Mouse (Mus musculus) adrenal gland, postnatal 14 days (tissue): ENCODE data around the gene Kcnk13. TPM values are rescaled to one million over a fixed set of nuclear protein-coding genes. Genes with fewer than 3 reads are reported as not detected.

ENCODE experiments used
- DNase-seq: peaks from one replicate; pipeline ENCODE4 v3.0.0; 2021; ENCODE audit warnings: mixed read lengths
- microRNA-seq, 2 experiments: library from miRNA; unstranded; fragments of <30 nt; microRNA quantifications; one replicate each; pipeline ENCODE4 v1.2.0; 2021
- total RNA-seq: library from RNA; stranded (reverse); gene quantifications from 2 replicates; pipeline ENCODE4 v1.2.3, GENCODE M21; 2021

Kcnk13 gene
- total RNA-seq, 1 experiment from 2014 or later = 1.0 TPM

DNA sequence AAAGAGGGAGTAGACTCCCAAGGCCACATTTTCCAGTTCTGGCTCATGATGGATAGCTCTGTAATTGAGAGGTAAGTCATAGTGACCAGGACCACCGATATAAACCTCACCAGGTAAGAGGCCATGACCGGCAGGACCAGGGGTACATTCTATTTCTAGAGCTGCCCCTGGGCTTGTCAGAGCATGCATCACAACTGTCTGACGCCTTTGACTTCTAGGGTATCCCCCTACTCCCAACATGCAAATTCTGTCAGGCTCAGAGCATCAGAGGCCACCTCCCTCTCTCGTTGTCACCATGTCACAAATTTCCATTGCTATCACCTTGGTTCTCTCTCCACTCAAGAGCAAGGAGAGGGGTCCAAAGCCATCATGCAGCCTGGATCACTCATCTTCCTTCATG lies 126.5 kb downstream of the Kcnk13 start:
- DNase-seq = no peak

DNA sequence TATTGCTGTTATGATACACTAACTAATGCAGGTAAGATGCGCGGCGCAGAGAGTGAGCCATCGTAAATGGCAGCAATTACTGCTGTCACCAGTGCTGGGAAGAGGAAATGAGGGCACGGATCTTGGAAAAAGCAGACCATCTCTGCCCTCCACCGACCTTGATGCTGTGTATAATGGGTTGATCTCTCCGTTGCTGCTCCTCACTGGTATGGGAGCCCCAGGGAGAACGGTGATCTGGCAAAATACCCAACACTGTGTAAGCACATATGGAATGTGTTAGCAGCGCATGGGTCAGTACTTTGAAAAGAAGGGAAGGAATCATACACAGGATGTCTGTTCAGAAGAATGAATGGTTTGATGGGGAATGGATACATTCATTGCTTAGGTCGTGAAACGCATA lies 128.7 kb downstream of the Kcnk13 start:
- DNase-seq = no peak

DNA sequence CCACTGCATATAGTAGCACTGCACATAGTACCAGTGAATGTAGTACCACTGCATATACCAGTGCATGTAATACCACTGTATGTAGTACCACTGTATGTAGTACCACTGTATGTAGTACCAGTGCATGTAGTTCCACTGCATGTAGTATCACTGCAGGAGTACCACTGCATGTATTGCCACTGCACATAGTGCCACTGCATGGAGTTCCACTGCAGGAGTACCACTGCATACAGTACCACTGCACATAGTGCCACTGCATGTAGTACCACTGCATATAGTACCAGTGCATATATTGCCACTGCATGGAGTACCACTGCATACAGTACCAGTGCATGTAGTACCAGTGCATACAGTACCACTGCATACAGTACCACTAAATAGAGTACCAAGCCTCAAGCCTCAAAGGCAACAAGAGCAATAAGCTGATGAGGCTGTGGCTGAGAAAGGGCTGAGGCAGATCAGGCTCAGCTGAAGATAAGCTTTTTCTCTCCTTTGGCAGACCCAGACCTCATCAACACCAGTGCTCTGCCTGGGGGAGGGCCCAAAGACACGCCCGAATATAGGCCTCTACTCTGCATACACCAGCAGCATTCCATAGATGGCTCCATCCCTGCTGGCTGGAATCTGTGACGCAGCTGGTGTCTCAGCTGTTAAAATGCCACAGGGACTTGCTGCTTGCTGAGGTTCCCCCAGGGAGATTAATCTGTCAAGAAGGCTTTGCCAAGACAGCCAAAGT lies 135.8 kb downstream of the Kcnk13 start:
- no peak for DNase-seq

DNA sequence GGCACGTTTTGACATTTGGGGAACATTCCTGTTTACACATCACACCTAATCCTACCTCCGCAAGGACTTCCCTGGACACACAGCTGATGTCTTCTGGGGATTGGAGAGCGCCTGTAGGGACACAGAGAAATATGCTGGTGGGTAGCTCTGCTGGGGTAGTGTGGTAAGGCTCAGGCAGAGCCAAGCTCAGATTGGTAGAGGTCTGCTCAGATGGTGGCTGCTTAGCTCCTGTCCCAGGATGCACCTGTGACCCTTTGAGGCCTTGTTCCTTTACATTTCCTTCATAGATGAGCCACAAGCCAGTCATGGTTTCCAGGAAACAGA lies 136.4 kb downstream of the Kcnk13 start:
- no peak for DNase-seq

DNA sequence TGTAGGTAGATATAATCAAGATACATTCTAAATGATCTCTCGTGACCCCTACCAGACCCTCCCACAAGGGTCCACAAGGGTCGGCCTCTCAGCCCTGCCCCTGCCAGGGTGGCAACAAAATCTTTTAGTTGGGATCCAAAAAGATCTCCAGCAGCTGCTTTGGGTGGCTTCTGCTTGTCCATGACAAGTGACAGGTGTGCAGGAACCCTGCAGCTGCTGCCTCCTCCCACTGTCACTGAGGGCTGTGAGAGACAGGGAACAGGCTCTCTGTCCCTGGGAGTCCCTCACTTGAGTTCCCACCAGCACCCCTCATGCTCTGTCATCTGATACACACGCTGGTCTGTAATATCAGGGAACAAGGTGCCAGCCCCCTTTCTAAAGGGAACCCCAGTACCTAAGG lies 137.4 kb downstream of the Kcnk13 start:
- no peak for DNase-seq

DNA sequence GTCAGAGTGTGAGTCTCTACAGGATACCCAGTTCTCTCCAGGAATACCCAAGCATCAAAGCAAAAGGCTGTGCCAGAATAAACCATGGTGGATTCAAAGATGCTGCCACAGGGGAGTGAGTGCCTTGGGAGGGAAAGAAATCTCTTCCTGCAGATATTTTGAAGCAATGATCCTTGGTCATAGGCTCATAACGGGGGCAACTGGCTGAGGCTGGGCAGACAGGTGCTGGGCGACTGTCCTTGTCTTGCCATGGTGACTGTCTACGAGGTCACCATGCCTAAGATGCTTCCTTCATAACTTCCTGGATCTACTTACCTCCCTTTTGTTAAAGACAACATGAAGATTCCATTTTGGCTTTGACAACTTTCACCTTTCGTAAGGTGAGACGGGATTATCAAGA lies 140.2 kb downstream of the Kcnk13 start:
- no peak for DNase-seq

DNA sequence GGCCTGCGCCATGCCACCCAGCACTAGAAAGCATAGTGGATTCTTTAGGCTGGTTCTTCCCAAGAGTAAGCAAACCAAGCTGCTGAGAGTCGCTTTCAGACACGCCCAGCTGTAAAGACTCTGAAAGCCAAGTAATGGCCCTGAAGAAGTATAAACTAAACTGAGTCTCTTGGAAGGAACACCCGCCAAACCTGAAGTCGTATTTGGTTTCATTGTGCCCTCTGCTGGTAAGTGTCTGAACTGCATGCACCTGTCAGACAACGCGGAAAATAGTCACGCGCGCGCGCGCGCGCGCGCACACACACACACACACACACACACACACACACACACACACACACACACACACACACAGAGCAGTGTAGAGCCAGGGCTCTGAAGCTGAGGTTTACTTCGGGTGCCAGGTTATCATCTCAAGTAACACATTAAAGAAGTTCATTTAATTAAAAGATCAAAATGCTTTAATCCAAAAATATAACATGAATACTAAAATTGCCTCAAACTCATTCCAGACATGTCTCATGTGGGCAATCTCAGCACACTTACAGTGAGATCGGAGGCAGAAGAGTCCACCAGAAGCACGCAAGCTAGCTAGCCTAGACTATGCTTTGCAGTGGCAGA lies 142.1 kb downstream of the Kcnk13 start:
- peak; percentile 80 for DNase-seq

DNA sequence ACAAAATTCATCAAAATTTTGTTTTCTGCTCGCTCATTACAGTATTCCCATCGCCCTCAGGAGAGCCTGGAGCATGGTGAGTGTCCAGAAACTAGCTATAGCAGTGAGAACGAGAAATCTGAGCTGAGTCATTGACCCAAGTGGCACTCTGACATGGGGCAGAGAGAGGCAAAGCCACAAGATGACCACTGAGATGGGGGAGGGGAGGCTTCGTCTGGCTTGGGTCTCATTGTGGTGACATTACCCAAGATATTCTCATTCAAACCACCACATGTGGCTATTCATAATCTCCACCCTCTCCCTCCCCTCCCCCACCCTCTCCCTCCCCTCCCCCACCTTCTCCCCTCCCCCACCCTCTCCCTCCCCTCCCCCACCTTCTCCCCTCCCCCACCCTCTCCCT lies 143.1 kb downstream of the Kcnk13 start:
- no peak for DNase-seq

DNA sequence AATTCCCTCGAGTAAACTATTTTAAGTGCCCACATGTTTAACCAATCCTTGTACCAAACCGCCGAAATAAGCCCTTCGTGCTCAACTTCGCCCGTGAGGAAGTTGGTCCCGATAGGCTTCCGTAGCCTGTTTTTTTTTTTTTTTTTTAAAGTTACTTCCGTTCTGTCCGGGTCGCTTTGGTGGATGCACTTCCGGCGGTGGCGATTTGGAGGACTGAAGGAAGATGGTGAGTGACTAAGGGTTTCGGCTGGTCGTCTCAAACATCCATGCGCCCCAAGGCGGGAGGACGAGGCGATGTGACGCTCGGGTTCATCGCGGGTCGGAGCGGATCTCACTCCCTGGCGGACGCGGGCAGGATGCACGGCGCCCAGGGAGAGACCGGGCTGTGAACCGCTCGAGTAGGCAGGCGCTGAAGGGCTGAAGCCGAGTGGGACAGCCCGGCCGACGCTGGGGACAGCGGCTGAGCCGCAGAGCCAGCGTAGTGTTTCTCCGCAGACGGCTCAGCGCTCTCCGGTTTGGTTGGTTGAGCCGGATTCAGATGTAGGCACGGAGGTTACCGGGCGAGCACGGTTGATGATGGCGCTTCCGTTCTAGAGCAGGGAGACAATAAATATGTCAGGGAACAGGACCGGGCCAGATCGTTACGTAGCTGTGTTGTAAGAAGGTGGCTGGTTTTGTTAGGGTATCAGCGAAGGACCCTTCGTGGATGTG lies 145.8 kb downstream of the Kcnk13 start, which contains the start of gene Psmc1:
Gene Psmc1, plus strand, starts transcription at position 169 of the 711 bp plus-strand sequence.
- DNase-seq = peak; percentile 89

Small RNA genes within 50 kb of the gene (microRNA-seq; reads per million reads assigned to microRNA genes)
- gene Gm23291 = 0 reads per million in 2 experiments

Other genes starting within 250 kb of the Kcnk13 start
- gene Efcab11, start 80.1 kb upstream of the Kcnk13 start, total RNA-seq = 0.96 and 1.1 TPM in 2 replicates
- 12.8 and 16.5 TPM in 2 replicates for gene Tdp1, start 80.0 kb upstream of the Kcnk13 start, total RNA-seq
- 198 and 214 TPM in 2 replicates for gene Psmc1, start 145.7 kb downstream of the Kcnk13 start, total RNA-seq
- gene Nrde2, start 195.2 kb downstream of the Kcnk13 start, total RNA-seq = 13.3 and 16.7 TPM in 2 replicates
- 432 and 438 TPM in 2 replicates for gene Calm1, start 234.9 kb downstream of the Kcnk13 start, total RNA-seq